Mouse (Mus musculus) G1E (cell line): ENCODE data around the gene Pde10a.

Experiments
- CTCF ChIP-seq: IDR thresholded peaks from 2 replicates; pipeline ENCODE4 v1.5.1; 2012; ENCODE audit warnings: low read depth, low read length, inconsistent platforms, mixed read lengths
- GATA1 ChIP-seq: IDR thresholded peaks from 2 replicates; pipeline ENCODE4 v1.6.1; 2012; ENCODE audit warnings: borderline replicate concordance, low read length, inconsistent platforms, mixed read lengths
- GATA2 ChIP-seq: IDR thresholded peaks from 2 replicates; pipeline ENCODE4 v1.6.1; 2012; ENCODE audit warnings: low read depth, low read length, inconsistent platforms, borderline replicate concordance
- POLR2AphosphoS5 ChIP-seq: IDR thresholded peaks from 2 replicates; pipeline ENCODE4 v1.6.1; 2012; ENCODE audit warnings: low read depth, low read length, inconsistent platforms; ENCODE audit not compliant: insufficient replicate concordance
- TAL1 ChIP-seq: conservative IDR thresholded peaks from 2 replicates; pipeline ENCODE4 v1.6.1; 2012; ENCODE audit warnings: low read depth, low read length, inconsistent platforms, mixed read lengths

DNA sequence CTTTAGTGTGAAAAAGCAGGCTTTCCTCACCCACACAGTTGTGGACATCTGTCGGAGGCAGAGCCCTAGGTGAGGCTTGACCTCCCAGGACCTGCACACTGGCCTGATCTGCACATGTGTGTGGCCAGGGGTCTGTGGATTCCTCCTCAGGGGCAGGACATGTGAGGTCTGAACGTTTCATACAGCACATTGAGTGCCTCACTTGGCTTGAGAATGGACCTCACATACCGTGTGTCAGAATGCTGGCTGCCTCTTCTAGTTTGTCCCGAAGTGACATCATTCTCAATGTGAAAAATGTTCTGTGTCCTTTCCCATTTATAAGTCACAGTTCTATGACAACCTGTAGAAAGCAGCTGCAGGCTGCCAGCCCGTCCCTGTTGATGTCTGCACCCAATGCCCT is 385.4 kb downstream of the Pde10a start:
- no peak for TF ChIP-seq CTCF
- no peak for TF ChIP-seq GATA1
- TF ChIP-seq POLR2AphosphoS5, result no peak
- TF ChIP-seq TAL1, result no peak
- no peak for TF ChIP-seq GATA2
